Comparison of ENCODE assay signal across 27 mouse cellular contexts in genomic region chr10:56444457-56444856, GRCm38 (mm10).
"Had no signal": no experiment of that assay in that cellular context is flagged by ENCODE, and none has a peak within 500 bp of the region (broad histone marks: within the 10 kb centered on the region; RNA-seq: fewer than 3 reads in every experiment).

No protein-coding gene starts in this region.

- ATAC-seq: forebrain, embryonic 13.5 days; forebrain, embryonic 14.5 days; forebrain, embryonic 15.5 days; forebrain, embryonic 16.5 days; forebrain, postnatal 0 days had no signal

- H3K9ac ChIP-seq: embryonic facial prominence, embryonic 12.5 days; embryonic facial prominence, embryonic 13.5 days; embryonic facial prominence, embryonic 15.5 days; forebrain, embryonic 12.5 days; forebrain, embryonic 13.5 days; forebrain, embryonic 15.5 days; forebrain, postnatal 0 days had no signal

- H3K27me3 ChIP-seq: embryonic facial prominence, embryonic 12.5 days; embryonic facial prominence, embryonic 13.5 days; embryonic facial prominence, embryonic 15.5 days; forebrain, embryonic 12.5 days; forebrain, embryonic 13.5 days; forebrain, embryonic 15.5 days had no signal

- H3K4me1 ChIP-seq: embryonic facial prominence, embryonic 10.5 days; embryonic facial prominence, embryonic 12.5 days; embryonic facial prominence, embryonic 13.5 days; embryonic facial prominence, embryonic 15.5 days; forebrain, embryonic 12.5 days; forebrain, embryonic 13.5 days; forebrain, embryonic 15.5 days had no signal

- H3K9me3 ChIP-seq: embryonic facial prominence, embryonic 10.5 days; embryonic facial prominence, embryonic 12.5 days; embryonic facial prominence, embryonic 13.5 days; embryonic facial prominence, embryonic 15.5 days; forebrain, embryonic 10.5 days; forebrain, embryonic 12.5 days; forebrain, embryonic 13.5 days; forebrain, embryonic 15.5 days had no signal

- H3K27ac ChIP-seq: embryonic facial prominence, embryonic 10.5 days; embryonic facial prominence, embryonic 12.5 days; embryonic facial prominence, embryonic 13.5 days; embryonic facial prominence, embryonic 15.5 days; forebrain, embryonic 10.5 days; forebrain, embryonic 12.5 days; forebrain, embryonic 13.5 days; forebrain, embryonic 15.5 days; gastrocnemius, adult 2 months had no signal

- H3K36me3 ChIP-seq: embryonic facial prominence, embryonic 10.5 days; embryonic facial prominence, embryonic 12.5 days; embryonic facial prominence, embryonic 13.5 days; embryonic facial prominence, embryonic 15.5 days; forebrain, embryonic 10.5 days; forebrain, embryonic 12.5 days; forebrain, embryonic 15.5 days had no signal

- H3K4me3 ChIP-seq: embryonic facial prominence, embryonic 10.5 days; embryonic facial prominence, embryonic 12.5 days; embryonic facial prominence, embryonic 13.5 days; embryonic facial prominence, embryonic 15.5 days; erythroblast, embryonic 14.5 days; forebrain, embryonic 10.5 days; forebrain, embryonic 12.5 days; forebrain, embryonic 13.5 days; forebrain, embryonic 15.5 days; gastrocnemius, adult 2 months had no signal

- DNase-seq: cerebellum, adult 2 months; cerebellum, adult 8-10 months; cerebellum, adult 9-10 months; cerebellum, adult 9-11 months; cerebellum, postnatal 10 days; cerebellum, postnatal 14 days; cerebellum, postnatal 25 days; cerebellum, postnatal 36 days; embryo, embryonic 11 days; forebrain, postnatal 0 days; gastrocnemius, adult 2 months; gastrocnemius, postnatal 10 days; gastrocnemius, postnatal 14 days; gastrocnemius, postnatal 25 days; gastrocnemius, postnatal 36 days; heart, adult 18-20 months had no signal

- H3K4me2 ChIP-seq: embryonic facial prominence, embryonic 12.5 days; embryonic facial prominence, embryonic 13.5 days; embryonic facial prominence, embryonic 15.5 days; forebrain, embryonic 12.5 days; forebrain, embryonic 13.5 days; forebrain, embryonic 15.5 days had no signal
